Mouse (Mus musculus): ENCODE measurements at regions not wholly inside any gene's neighbourhood (a gene's known extent, or its start where the extent isn't known, plus 50 kb on each side); places are given as distances from the start of the nearest gene placed in this dataset.

DNA sequence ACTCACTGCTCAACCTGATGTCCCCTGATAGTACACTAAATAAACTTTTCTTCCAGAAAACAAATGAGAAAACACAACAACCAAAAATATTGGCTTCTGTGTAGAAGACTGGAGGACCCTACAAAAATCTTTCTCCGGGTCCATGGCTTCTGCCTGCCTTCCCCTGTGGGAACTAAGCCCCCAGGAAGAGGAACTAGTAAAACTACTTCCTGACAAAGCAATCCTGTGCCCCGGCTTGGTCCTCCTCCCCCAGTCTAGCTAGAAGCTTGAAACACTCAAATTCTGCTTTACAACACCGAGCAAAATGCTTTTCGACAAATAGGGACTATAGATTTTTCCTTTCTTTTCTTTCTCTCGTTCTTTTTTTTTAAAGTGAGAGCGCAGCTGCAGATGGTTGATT, 51.3 kb upstream of the Mki67 start:
- DNase-seq: no peak

DNA sequence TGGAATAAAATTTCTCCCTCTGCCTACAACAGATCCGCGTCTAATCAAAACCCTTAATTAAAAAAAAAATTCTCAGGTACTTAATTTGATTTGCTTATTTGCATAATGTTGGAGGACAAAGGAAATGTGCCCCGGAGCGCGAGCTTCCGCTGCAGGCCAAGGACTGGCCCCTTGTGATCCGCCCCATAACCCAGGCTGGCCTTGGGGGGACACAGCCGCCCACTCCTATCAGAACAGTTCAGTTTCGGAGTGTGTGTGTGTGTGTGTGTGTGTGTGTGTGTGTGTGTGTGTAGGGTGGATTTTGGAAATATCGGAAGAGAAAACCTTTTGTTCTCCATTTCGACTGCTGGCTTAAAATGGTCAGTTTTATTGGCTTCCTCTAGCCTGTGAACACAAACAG, 51.9 kb upstream of the Mki67 start:
- no peak for DNase-seq

DNA sequence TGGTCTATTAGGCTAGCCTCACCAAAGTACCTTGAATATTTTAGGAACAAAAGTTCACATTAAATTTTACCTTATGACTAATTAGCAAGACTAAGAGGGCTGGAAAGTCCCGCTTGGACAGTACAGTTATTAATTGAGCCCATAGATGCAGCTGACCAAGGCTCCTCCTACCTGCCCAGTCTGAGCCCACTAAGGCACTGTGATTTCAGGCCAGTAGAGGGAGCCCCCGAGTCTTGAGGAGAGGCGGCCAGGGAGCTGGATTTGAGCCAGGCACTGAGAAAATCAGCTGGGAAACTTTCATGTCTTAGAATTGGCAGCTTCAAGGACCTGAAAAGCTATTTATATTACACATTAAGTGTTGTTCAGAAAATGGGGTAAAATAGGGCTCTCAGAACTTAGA, 52.4 kb upstream of the Mki67 start:
- DNase-seq: peak; percentile 96 to 97

DNA sequence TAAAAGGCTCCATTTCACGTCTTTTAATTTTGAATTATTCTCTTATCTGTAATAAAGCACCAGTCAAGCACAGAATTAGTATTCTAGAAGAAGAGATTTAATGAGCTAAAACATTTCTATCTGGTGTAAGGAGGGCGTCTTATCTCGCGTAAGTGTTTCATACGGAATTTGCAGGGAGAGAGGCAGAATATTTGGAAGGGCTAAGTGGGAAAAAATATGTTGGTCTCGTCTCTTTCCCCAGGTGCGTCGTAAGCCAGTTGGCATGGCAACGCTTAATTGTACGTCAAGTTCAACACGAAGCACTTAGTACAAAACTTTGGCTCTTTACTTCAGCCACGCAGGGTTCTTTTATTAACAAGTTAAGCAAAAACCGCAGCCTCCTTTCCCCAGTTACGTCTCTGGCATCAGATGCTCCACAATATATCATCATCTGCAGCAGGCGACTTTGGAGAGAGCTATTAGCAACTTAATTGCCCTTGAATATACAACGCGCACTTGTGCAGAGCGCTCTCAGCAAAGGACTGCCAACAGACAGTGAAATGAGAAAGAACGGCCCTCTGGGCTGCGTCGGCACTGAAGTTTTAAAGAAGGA, 53.0 kb upstream of the Mki67 start:
- DNase-seq: no peak

DNA sequence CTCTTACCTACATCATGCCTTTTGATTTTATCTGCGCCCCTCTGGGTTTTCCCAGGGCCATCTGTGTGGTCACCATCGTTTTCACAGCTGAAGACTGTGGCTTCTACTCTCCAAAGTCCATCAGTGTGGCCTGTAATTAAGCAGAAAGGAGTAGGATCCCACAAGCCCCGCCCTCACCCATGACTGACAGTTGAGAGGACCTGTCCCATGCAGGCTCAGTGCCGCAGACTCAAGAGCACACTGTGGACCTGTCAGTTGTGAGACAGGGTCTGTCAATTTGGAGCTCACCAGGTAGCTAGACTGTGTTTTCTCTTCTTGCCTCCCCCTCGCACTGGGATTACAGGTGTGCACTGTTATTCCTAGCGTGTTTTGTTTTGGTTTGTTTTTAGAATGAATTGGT, 53.9 kb upstream of the Mki67 start:
- peak; percentile 21 to 31 for DNase-seq

DNA sequence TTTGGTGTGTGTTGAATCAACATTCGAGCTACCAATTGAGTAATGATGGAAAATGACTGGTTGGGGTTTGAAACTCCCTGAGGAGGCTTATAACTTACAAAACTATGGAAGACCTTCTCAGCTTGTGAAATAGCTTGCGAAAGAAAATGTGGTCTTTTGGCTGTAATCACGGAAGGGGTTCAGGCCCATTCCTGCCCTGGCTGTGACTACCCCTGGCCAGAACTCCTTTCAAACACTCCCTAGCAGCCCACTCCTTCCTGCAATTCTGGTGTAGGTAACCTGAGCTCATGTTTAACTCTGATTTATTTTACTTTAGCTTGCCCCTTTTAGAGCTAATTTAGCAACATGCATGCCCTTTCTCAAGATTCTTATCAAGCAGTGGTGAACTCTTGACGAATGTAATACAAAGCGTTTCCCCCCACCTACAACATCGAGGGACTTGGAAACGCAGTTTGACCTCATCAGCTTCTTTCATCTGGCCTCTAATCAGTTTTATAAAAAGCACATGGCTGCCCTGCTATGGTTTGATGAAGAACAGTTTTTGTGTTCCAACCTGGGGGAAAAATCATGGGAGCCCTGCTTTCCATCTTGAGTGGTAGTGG, 59.8 kb upstream of the Mki67 start:
- DNase-seq: no peak

DNA sequence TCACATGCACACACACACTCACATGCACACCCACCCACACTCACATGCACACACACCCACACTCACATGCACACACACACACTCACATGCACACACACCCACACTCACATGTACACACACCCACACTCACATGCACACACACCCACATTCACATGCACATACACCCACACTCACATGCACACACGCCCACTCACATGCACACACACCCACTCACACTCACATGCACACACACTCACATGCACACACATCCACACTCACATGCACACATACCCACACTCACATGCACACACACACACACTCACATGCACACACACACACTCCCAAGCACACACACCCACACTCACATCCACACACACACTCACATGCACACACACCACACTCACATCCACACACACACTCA, 74.0 kb upstream of the Mki67 start:
- DNase-seq: no peak

DNA sequence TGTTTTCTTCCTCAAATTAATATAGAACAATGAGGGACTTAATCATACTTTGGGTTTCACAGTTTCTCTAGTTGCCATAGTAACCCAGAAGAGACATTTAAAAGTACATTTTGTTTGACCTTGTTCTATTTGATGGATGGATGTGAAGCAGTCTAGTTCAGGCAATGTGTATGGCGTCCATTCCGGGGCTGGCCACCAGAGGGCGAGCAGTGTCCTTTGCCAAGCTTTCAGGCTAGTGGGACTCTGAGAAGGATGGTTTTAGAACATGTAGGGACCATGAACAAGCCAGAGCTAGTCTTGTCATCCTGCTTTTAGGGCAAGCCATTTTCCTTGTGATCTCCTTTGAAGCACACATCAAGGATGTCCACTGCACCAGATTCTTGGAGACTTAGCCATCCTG, 74.8 kb upstream of the Mki67 start:
- DNase-seq: peak; percentile 88 to 90

DNA sequence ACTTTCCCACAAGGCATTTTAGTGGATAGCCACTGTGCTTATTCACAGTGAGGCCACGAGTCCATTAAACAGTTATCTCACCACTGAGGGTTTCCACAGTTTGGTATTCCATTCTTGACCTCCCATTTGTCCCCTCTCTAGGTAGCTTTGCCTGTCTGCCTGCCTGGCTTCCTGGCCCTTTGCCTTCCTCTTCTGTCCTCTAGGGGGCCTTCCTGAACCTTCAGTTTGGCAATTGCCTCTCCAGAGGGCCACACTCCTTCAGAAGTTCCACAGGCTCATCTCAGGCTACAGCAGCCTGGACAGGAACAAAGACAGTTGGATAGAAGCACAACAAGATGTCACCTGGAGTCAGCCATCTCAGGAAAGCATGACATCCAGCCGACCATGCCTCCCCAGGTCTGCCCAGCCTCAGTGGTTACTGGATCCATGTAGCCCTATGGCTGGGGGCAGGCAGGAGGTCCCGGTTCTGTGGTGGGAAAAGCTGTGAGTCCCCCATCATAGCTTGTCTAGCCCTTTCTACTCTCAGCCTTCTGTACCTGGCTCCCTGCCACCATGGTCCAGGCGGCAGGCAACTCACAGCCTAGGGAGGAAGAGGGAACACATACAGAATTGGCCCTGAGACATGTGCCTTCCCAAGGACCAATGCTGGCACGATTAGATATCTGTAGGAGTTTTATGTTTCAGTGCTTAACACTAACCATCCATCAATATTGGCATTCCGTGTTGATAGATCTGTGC, 76.0 kb upstream of the Mki67 start:
- DNase-seq: peak; percentile 50 to 59

DNA sequence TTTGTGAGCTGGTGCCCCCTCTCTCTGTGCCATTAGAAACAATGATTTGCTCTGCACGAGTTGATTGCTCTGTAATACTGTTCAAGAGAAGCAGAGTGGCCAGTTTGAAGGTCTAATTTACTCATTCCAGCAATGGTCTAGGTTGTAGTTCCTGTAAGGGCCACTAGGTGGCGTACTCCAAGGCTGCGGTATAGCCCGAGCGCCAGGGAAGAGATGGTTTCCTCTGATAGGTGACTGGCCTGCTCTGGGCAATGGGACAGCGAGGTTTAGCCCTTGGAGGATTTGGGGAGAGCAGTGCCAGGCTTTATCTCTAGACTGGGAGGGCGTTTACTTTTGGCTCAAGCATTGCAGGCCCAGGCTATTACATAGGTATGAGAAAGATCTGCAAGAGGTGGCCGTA, 76.8 kb upstream of the Mki67 start:
- peak; percentile 54 to 67 for DNase-seq

DNA sequence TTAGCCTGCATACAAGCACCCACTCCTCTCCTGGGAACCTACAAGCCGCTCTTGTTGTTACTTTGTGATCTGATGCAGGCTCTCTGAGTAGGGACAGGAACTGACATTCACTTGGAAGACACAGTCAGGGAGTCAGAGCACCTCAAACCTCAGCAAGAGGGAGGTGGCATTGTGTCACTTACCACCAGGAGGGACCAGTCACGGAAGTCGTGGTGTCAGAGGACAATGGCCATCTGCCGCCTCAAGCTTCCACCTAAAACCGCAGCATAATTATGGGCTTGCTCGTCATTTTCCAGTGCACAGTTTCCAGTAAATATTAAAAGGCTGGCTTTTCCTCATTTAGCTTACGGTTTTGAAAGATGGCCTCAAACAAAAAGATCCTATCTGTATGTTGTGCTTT, 78.1 kb upstream of the Mki67 start:
- DNase-seq: no peak

DNA sequence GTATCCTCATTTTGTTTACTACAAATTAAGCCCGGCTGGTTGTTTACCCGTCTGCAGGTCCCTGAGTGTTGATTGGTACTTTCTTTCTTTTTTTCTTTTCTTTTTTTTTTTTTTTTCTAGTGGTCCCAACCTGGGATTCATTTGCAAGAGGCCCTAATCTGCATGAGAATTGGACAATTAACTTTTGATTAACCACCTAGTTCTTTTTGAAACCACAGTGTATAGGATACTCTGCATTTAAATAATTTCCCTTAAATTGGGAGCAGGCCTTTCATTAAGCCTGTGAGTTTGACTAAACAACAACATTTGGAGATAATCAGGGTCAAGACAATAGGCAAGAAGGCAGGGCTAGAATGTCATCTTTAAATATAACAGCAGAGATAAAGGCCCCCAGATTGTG, 78.5 kb upstream of the Mki67 start:
- no peak for DNase-seq

DNA sequence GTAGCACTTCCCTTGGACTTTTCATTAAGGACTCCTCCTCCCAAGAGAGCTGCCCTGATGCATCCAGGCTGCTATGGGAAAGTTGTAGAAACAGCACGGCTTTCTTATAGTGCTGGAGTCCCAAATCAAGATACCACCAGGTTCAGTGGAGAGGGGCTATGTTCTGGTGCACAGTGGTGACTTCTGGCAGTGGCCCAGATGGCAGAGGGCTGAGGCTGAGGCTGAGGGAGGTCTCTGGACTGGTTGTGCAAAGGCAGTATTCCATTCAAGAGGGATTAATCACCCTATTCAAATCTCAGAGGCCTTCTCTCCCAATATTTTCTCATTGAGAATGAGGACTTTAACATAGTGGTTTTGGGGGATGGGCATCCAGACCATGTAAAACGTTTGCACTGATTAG, 82.3 kb upstream of the Mki67 start:
- no peak for DNase-seq

DNA sequence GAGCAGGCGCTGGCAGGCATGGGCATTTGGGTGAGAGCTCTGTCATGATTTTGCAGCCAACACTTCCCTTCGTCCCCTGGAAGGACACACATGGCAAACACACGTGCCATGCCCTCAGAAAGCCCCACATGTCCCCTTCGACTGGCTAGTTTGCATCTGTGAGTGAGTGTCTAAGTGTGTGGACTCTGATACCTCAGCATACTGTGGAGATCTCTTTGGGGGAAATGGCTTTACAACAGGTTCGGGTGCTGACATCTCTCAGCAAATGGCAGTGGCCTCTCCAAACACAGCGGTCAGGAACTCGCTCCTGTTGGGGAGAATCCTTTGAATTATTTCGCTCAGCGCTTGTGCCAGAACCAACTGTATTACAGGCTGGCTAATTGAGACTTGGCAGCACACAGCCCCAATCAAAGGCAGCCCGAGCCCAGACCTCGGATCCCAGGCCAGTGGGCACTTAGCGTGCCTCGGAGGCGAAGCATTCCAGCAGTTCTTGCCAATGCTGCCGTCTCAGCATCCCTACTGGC, 86.5 kb upstream of the Mki67 start:
- peak; percentile 80 to 85 for DNase-seq

DNA sequence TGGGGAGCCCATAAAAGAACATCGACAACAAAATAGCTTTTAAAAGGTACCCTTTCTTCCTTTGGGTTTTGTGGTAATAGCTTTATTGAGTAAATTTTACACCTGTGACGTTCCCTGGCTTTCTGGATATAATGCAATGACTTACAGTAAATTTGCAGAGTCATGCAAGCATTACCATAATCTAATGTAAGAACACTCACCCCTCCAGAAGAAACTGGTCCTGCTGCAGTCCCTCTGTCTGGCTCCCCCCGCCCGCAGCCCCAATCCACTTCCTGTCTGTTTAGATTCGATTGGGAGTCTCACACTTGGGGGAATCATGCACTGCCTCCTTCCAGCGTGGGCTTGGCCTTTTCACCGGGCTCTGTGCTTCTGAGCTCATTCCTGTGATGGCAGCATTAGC, 88.6 kb upstream of the Mki67 start:
- DNase-seq: no peak

DNA sequence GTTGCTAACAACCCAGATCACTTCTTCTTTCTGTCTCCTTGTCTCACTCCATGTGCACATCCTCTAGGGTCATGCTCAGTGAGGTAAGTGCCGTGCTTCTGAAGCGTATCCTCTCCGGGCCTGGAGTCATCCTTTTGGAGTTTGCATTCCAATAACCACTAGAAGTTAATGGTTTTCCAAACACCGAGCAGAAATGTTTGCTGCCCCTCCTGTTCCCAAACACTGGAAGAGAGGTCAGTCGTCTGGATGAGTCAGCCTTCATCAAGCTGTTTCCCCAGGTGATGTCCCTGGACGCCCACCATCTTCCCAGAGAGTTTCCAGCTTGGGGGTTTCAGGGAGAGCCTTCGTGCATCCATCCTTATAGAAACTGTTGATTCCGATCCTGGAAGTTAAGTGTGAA, 90.0 kb upstream of the Mki67 start:
- DNase-seq: no peak

DNA sequence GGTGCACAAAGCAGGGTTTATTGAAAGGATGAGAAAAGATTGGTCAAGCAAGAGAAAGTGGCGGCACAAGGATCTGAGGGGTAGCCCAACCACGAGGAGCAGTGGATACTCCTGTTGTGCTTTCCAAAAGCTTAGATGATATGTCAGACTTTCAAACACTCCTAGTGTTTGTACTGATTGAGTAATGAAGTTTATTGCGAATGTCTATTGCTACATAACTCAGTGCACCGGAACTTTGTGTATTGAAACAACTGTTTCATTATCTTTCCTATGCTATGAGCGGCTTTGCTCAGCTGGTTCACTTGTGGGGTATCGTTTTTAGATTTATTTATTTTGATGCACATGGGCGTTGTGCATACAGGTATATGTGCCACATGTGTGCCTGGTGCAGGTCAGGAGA, 90.5 kb upstream of the Mki67 start:
- no peak for DNase-seq

DNA sequence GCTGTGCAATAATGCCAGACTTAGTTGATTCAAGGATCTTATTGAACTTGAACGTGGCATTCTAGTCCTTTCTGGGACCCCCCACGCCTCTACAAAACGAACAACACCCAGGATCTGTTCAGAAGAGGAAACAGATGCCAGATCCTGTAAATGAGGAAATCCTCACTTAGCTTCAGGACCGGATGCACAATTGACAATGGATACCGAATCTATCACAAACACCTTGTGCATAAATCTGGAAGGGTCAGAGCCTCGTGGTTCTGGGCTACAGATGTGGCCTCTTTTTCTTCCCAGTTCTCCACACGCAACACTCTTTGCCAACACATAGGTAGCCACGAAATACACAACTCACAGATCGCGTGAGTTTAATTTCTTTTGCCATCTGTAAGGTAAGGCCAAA, 93.0 kb upstream of the Mki67 start:
- DNase-seq: no peak

DNA sequence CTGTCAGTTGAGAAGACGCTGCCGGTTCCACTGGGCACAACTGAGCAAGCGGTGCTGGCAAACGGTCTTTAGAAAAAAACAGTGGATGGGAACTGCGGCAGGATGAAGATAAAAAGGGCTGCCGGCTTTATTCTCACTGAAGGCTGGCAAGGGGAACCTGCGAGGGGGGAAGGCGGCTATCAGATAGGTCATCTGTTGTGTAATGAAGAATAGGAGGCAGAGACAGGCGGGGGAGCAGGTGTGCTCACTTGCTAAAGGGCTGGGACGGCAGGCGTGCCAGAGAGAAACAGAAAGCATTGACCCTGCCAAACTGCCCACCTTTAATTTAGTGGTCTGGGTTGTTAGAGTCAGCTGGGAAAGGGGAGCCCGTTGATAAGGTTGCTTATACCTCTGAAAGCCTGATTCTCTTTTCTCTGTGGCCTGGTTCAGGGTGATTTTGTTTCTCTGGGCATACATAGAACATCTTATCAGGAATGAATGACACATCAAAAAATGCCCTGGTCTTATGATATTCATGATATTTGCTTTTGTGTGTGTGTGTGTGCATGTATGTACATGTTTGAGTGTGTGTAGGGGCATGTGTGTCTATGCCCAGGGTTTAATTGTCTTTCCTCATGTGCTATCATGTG, 93.7 kb upstream of the Mki67 start:
- peak in 1 of 2 experiments; percentile 22 for DNase-seq

DNA sequence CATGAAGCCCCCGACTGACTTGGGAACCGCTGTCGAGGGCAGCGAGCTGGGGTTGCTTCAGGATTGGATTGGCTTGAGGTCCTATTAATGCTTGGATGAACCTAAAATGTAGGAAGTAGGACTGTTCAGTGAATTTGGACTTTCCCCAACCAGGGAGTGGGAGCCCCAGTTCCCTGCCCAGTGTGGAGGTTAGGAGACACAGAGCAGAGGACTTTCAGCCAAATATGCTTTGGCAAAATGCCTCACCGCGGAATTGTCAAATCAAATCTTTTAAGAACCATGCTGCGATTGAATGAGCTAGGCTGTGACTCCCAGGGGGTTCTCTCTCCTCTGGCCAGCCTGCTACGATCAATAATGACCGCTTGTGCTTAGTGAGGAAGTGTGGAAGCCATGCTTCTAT, 94.8 kb upstream of the Mki67 start:
- peak; percentile 53 to 60 for DNase-seq

DNA sequence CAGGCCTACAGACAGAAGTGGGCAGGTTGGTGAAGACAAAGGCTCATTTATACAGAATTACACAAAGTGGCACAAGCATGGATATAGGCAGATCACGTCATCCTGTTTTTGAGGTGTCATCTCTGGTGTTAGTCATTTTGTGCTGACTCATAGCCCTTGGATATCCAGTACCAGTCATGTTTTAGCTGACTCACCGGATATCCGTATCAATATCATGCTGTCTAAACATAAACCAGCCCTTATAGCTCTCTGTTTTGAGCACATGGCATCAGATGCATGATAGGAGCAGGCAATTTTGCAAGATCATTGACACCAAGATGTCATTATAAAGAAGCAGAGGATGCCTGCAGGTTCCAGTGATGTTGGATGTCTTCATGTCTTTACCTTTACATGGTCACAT, 97.5 kb upstream of the Mki67 start:
- DNase-seq: no peak

DNA sequence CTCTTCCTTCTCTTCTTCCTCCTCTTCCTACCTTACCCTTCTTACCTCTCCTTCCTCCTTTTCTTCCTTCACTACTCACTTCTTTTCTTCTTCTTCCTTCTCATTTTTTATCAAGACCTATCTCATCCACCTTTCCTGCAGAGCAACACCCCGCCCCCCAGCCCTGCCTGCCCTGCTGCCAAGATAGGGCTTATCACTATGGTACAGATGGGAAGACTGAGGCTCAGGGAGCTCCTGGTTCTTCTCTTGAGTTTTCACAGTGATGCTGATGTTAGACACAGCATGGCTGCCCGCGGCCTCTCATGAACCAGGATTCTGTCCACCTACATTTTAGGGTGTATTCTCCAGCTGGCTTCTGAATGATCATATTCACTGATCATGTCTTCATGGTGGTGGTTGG, 100.0 kb upstream of the Mki67 start:
- DNase-seq: no peak

DNA sequence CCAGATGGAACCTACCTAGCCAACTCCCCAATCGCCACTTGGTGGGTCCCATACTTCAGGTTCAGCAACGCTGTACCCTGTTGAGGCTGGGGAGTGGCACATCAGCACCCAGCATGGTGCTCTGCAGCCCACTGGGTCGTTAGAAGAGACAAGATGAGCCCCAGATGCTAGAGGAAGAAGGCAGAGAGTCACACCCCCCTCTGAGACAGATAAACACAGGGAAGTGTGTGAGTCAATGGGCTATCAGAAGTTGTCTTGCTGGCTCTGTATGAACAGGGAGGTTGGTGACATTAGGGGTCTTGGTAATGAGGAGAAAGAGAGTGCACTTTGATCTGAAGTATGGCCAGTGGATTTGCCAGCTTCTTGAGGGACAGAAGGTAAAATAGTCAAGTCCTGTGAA, 101.7 kb upstream of the Mki67 start:
- no peak for DNase-seq

DNA sequence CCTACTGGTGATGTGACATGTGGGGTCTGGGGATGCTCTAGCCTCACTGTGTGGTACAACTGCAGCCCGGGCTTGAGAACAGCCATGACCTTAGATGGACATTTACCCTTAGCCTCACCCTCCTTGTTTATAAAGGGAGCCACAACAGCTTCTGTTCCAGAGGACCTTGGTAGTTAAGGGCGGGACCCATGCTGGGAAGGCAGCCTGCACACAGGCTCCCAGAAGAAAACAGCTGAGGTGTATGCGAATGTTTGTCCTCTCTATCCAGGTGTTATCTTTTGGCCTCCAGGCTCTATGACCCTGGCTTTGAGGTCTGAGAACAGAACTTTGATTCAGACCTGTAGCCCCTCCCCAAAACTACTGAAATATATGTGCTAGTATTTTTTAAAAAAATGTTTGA, 102.1 kb upstream of the Mki67 start:
- DNase-seq: no peak
